Mouse (Mus musculus): ENCODE data around the gene Erbb2.

The Erbb2 gene

DNA sequence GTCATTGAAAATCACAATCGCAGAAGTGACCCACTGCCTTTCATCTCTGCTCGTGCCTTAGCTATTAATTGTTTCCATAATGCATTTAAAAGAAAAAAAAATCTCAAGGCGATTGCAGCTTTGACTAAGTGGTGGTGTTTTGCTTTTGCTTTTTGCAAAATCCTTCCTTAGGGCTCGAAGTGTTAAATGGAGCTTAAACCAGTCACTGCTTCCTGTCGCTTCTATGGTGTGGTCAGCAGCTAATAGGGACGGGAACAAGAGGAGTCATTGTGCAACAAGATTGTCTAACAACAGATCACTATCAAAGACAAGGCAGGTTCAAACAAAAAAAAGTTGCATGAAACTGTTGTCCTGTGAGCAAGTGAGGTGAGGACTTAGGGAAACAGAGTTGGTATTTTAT lies 69.0 kb downstream of the Erbb2 start:
- DNase-seq (ENCODE audit: low spot score in 2 of 2): no peak

GRCm38 (mm10) chr11:98482067-98482466 lies 69.8 kb downstream of the Erbb2 start:
- DNase-seq (ENCODE audit: low spot score in 2 of 2): no peak

GRCm38 (mm10) chr11:98485749-98486148 lies 73.5 kb downstream of the Erbb2 start:
- DNase-seq (ENCODE audit: low spot score in 2 of 2): no peak
